Mouse (Mus musculus): ENCODE data around the gene Raly.

- no peak for TF ChIP-seq CTCF (IDR thresholded peaks at IDR 0.05)
- no peak for TF ChIP-seq POLR2A (IDR thresholded peaks at IDR 0.05; ENCODE audit: insufficient read depth, low read depth, low read length)
- TF ChIP-seq EP300 (IDR thresholded peaks at IDR 0.05; ENCODE audit: insufficient read depth, low read depth, low read length), result no peak
These were observed 14.4 kb upstream of the Raly start for GRCm38 (mm10) chr2:154776496-154776895.

Data from heart, adult 2 months (tissue).